Mouse (Mus musculus): ENCODE measurements around the gene Rpn1. TPM values are rescaled to one million over a fixed set of nuclear protein-coding genes. Genes with fewer than 3 reads are reported as not detected.
A peak's percentile ranks its signal among the peaks of the same experiment; 100 is the strongest.

Gene Rpn1
- polyA plus RNA-seq, 1 experiment from 2014 or later: 112 TPM

DNA sequence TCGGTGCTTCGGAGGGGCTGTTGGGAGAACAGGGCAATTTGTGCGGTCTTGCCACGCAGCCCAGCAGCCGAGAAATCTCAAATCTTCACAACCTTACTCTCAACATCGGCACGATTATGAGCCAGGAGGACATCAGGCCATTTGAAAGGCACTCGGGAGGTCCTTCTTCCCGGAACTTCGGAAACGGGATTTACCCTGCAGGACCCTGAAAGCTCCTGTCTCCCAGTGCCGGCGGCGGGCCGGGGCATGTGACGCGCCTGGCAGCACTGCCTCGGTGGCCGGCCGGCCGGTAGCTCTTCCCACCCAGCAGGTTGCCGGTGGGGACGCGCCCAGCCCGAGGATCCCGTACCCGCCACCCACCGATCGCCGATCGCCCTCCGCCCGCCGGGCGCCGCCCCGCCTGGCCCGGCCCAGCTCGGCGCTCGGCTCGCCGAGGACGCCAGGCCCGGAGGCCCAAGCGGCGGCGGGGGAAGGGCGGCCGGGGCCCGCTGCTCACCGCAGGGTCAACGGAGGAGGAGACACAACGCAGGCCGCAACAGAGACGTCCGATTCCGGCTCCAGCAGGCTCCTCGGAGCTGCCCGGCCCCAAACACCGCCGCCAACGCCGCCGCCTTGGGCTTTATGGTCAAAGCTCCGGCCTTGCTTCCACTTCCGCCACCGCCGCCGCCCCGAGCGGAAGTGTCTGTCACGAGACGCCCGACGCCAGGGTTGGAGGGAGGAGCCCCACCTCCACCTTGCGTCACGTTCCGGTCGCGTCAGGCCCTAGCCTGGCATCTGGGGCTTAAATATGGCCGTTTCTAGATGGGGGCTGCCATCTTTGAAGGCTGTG lies 39.5 kb upstream of the Rpn1 start, which contains the start of gene Rab7:
TSS of gene Rab7 (minus strand) at position 694 of the 829 bp plus-strand sequence.
- H3K9ac ChIP-seq (replicated peaks): peak within 1 kb of the TSS; percentile 90
- H3K27me3 ChIP-seq (ENCODE audit: insufficient read depth, low read length): no peaks in the 10 kb centered on the region
- peak within 1 kb of the TSS; percentile 74 for H3K4me3 ChIP-seq (ENCODE audit: low read depth, low read length)
- H3K9me3 ChIP-seq (ENCODE audit: low read length): no peaks in the 10 kb centered on the region
- DNase-seq (peak; percentile 96), ATAC-seq (peak; percentile 94)
- H3K27ac ChIP-seq (ENCODE audit: low read depth): peak within 1 kb of the TSS; percentile 93
- H3K4me1 ChIP-seq (ENCODE audit: insufficient read depth): peaks cover 44% of the 10 kb centered on the region
- H3K4me2 ChIP-seq (ENCODE audit: low read depth, low read length): peak within 1 kb of the TSS; percentile 86
- TF ChIP-seq CTCF (IDR thresholded peaks at IDR 0.05; ENCODE audit: low read depth) (no peak), EP300 (IDR thresholded peaks at IDR 0.05; ENCODE audit: low read depth) (peak; percentile 77)
- H3K36me3 ChIP-seq (replicated peaks; ENCODE audit: insufficient read depth, low read length): peaks cover 3% of the 10 kb centered on the region; the same call in 1 of the 2 replicates
- 2% methylated on average over 75 of the region's 82 CpGs for WGBS (ENCODE audit: insufficient replicate concordance)

- Histone ChIP-seq H3K27me3 (ENCODE audit: insufficient read depth, low read length) (no peaks in the 10 kb centered on the region), H3K27ac (ENCODE audit: low read depth) (peak overlapping the region; percentile 93), H3K4me2 (ENCODE audit: low read depth, low read length) (peak overlapping the region; percentile 59), H3K9me3 (ENCODE audit: low read length) (no peaks in the 10 kb centered on the region), H3K9ac (replicated peaks) (no peak overlapping the region), H3K36me3 (replicated peaks; ENCODE audit: insufficient read depth, low read length) (peaks cover under 1% of the 10 kb centered on the region; the same call in 1 of the 2 replicates), H3K4me3 (ENCODE audit: low read depth, low read length) (peak overlapping the region; percentile 74), H3K4me1 (ENCODE audit: insufficient read depth) (peaks cover 46% of the 10 kb centered on the region)
- ATAC-seq (no peak), DNase-seq (no peak)
- TF ChIP-seq EP300 (IDR thresholded peaks at IDR 0.05; ENCODE audit: low read depth) (no peak; the same call in 1 of the 2 replicates), CTCF (IDR thresholded peaks at IDR 0.05; ENCODE audit: low read depth) (no peak)
- WGBS (ENCODE audit: insufficient replicate concordance): 27% methylated on average over 3 of the region's 3 CpGs
These were observed 38.9 kb upstream of the Rpn1 start for GRCm38 (mm10) chr6:88045406-88045766.

- H3K9ac ChIP-seq (replicated peaks): no peak overlapping the region
- 0 out of 2 replicates have a peak overlapping the region, but pooled peaks have one; percentile 19 for H3K4me2 ChIP-seq (ENCODE audit: low read depth, low read length)
- WGBS (ENCODE audit: insufficient replicate concordance): 35% methylated on average over 5 of the region's 5 CpGs
- H3K27me3 ChIP-seq (ENCODE audit: insufficient read depth, low read length): no peaks in the 10 kb centered on the region
- no peaks in the 10 kb centered on the region for H3K36me3 ChIP-seq (replicated peaks; ENCODE audit: insufficient read depth, low read length)
- peak overlapping the region; percentile 85 for H3K27ac ChIP-seq (ENCODE audit: low read depth)
- DNase-seq: no peak
- no peaks in the 10 kb centered on the region for H3K9me3 ChIP-seq (ENCODE audit: low read length)
- H3K4me3 ChIP-seq (ENCODE audit: low read depth, low read length): no peak overlapping the region
- ATAC-seq: no peak
- H3K4me1 ChIP-seq (ENCODE audit: insufficient read depth): peaks cover 43% of the 10 kb centered on the region
- TF ChIP-seq CTCF (IDR thresholded peaks at IDR 0.05; ENCODE audit: low read depth) (no peak), EP300 (IDR thresholded peaks at IDR 0.05; ENCODE audit: low read depth) (no peak)
These were observed 36.4 kb upstream of the Rpn1 start for GRCm38 (mm10) chr6:88047853-88048252.

GRCm38 (mm10) chr6:88049008-88049407 lies 35.3 kb upstream of the Rpn1 start:
- Histone ChIP-seq H3K36me3 (replicated peaks; ENCODE audit: insufficient read depth, low read length) (no peaks in the 10 kb centered on the region), H3K9me3 (ENCODE audit: low read length) (no peaks in the 10 kb centered on the region), H3K9ac (replicated peaks) (no peak overlapping the region), H3K27ac (ENCODE audit: low read depth) (peak overlapping the region; percentile 85), H3K4me1 (ENCODE audit: insufficient read depth) (peaks cover 41% of the 10 kb centered on the region), H3K27me3 (ENCODE audit: insufficient read depth, low read length) (no peaks in the 10 kb centered on the region), H3K4me3 (ENCODE audit: low read depth, low read length) (no peak overlapping the region), H3K4me2 (ENCODE audit: low read depth, low read length) (peak overlapping the region; percentile 19)
- DNase-seq: no peak
- no peak for TF ChIP-seq CTCF (IDR thresholded peaks at IDR 0.05; ENCODE audit: low read depth)
- TF ChIP-seq EP300 (IDR thresholded peaks at IDR 0.05; ENCODE audit: low read depth): no peak
- 60% methylated on average over 6 of the region's 6 CpGs for WGBS (ENCODE audit: insufficient replicate concordance)
- ATAC-seq: peak; percentile 35; the same call in 1 of the 2 replicates

DNA sequence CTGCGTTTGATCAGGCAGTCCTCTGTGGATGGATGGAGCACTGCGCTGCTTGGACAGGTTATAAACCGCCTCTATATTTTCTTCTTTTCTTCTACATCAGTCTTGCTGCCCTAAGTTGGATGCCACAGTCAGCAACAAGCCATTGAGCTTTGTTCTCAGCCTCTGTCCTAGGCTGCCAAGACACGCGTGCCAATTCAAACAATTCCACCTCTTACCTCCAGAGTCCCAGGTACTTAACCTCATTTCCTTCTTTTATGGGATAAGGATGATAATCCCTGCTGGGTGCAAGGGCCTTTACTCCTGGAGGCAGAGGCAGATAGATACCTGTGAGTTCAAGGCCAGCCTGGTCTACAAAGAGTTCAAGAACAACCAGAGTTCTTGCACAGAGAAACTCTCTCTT lies 33.1 kb upstream of the Rpn1 start:
- ATAC-seq: no peak
- H3K4me2 ChIP-seq (ENCODE audit: low read depth, low read length): no peak overlapping the region
- no peaks in the 10 kb centered on the region for H3K36me3 ChIP-seq (replicated peaks; ENCODE audit: insufficient read depth, low read length)
- no peak for DNase-seq
- H3K4me3 ChIP-seq (ENCODE audit: low read depth, low read length): no peak overlapping the region
- 89% methylated on average over 5 of the region's 5 CpGs for WGBS (ENCODE audit: insufficient replicate concordance)
- no peak overlapping the region for H3K9ac ChIP-seq (replicated peaks)
- H3K4me1 ChIP-seq (ENCODE audit: insufficient read depth): peaks cover 48% of the 10 kb centered on the region
- H3K27ac ChIP-seq (ENCODE audit: low read depth): no peak overlapping the region
- no peaks in the 10 kb centered on the region for H3K9me3 ChIP-seq (ENCODE audit: low read length)
- TF ChIP-seq CTCF (IDR thresholded peaks at IDR 0.05; ENCODE audit: low read depth): no peak
- TF ChIP-seq EP300 (IDR thresholded peaks at IDR 0.05; ENCODE audit: low read depth): no peak
- H3K27me3 ChIP-seq (ENCODE audit: insufficient read depth, low read length): no peaks in the 10 kb centered on the region

DNA sequence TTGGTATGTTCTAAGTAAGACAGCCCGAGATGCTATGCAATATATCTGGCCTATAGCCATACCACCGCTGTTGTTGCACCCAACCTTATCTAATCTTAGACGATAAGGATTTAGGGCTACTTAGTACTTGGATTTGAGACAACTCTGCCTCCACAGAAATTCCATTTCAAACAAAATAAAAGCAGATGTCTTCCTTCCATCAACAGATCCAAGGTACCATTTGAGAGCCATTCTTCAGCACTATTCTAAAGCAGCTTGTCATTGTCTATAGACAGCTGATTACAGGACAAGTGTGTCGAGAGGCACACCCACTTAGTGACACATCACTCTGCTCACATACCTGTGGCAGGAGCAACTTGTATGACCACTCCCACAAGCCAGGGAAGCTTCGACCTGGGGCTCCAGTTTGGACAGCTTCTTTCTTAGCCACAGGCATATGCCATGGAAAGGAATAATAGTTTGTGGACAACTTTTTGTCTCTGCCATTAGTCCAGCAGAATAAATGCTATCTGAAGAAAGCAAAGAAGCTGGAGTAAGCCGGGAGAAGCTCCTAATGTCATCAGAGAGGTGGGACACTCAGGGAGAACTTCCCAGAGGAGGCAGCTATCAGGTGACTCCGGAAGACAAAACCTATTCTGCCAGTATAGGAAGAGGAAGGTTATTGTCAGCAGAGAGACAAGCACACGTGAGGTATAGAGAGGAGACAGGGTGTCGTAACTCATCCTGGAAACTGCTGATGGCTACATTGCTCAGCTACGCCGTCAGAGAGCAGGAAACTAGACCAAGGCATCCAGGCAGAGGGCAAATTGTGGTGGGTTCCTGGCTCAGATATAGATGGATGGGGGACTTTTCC lies 30.8 kb upstream of the Rpn1 start:
- no peaks in the 10 kb centered on the region for H3K27me3 ChIP-seq (ENCODE audit: insufficient read depth, low read length)
- no peak overlapping the region for H3K4me2 ChIP-seq (ENCODE audit: low read depth, low read length)
- DNase-seq: no peak
- peak overlapping the region; percentile 64 for H3K27ac ChIP-seq (ENCODE audit: low read depth)
- TF ChIP-seq CTCF (IDR thresholded peaks at IDR 0.05; ENCODE audit: low read depth) (no peak), EP300 (IDR thresholded peaks at IDR 0.05; ENCODE audit: low read depth) (peak; percentile 45; the same call in 1 of the 2 replicates)
- 36% methylated on average over 11 of the region's 11 CpGs for WGBS (ENCODE audit: insufficient replicate concordance)
- no peak overlapping the region for H3K9ac ChIP-seq (replicated peaks)
- H3K36me3 ChIP-seq (replicated peaks; ENCODE audit: insufficient read depth, low read length): no peaks in the 10 kb centered on the region
- 0 out of 2 replicates have a peak, but pooled peaks have one; percentile 40 for ATAC-seq
- peaks cover 52% of the 10 kb centered on the region for H3K4me1 ChIP-seq (ENCODE audit: insufficient read depth)
- no peak overlapping the region for H3K4me3 ChIP-seq (ENCODE audit: low read depth, low read length)
- no peaks in the 10 kb centered on the region for H3K9me3 ChIP-seq (ENCODE audit: low read length)
